Mouse (Mus musculus): ENCODE measurements around the gene Abcc5.

Abcc5 gene

DNA sequence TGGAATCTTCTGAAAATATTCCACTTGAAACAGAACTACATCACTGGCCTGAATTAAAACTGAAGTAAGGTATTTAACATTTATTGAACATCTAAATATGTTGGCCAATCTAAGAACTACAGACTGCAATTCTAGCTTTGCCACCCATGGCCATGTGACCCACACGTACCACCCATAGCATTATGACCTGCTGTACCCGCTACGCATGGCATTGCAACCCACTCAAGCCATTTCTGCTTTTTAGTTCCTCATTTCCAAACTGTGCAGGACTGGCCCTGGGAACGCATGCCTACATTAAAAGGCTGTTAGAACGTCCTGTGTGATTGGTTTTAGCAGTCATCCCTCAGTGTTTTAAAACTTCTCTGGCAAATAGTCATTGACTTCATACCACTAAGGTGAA is 68.4 kb downstream of the Abcc5 start:
- DNase-seq (ENCODE audit: low read depth): no peak

DNA sequence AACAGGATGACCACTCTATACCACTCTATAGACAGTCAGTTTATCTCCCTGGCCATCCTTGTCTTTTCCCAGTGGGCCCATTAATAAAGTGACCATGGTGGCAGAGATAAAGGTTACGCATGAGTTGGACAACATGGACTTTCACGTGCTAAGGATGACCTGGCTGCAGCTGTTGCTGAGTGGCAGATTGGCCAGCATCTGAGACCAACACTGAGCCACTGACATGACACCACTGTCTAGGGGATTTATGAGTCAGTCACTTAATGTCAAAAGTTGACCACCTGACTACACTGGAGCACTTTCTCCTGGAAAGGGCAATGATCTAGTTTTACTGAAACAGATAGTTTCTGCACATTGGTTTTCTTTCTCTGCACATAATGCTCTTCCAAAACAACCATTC is 71.4 kb downstream of the Abcc5 start:
- DNase-seq (ENCODE audit: low read depth): no peak

GRCm38 (mm10) chr16:20354011-20354410 is 72.2 kb downstream of the Abcc5 start:
- DNase-seq (ENCODE audit: low read depth): no peak

DNA sequence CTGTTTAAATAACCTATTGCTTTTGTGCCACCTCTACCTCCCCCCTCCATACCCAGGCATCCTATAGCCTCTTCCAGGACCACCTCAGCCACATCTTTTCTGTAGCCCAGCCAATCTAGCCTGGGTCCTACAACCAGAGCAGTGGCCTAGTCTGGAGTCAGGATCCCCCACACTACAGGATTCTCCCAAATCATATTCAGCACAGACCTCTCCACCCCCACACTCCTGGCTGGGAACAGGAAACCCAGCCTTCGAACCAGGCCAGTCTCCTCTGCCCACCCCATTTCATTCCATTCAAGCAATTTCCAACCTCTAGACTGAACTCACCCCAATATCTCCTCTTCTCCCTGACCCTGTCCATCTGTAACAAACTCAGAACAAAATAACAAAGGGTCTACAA is 80.7 kb downstream of the Abcc5 start:
- DNase-seq (ENCODE audit: low read depth): no peak

DNA sequence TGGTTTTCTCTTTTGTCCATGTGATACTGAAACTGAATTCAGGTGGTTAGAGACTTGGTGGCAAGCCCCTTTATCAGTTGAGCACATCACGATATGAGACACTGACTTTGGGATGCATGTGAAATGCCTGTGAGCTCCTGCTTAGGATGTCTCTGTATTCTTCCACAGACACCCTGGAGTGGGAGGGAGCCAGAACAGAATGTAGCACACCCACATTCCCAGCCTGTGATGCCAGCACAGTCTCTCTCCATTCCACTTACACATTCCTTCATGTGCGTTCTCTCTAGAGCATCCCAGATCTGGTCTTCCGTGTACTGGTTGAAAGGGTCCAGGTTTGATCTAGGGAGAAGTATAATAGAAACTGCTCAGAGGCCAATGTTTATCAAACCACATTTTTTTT is 87.6 kb downstream of the Abcc5 start:
- DNase-seq (ENCODE audit: low read depth): no peak

DNA sequence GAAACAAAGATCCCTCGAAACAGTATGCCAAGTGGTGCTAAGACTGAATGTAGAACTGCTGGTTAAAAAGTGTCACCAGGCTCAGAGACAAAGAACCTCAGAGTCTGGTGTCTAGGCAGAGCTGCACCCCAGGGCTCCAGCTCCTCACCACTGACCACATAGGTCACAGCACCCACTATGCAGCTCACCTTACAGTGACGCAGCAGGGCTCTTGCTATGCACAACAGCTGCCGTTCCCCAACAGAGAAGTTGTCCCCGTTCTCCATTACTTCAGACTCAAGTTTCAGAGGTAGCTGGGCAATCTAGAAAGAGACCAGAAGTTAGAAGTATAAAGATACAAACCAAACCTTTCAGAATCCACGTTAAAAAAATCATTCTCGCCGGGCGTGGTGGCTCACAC is 91.3 kb downstream of the Abcc5 start:
- no peak for DNase-seq (ENCODE audit: low read depth)

DNA sequence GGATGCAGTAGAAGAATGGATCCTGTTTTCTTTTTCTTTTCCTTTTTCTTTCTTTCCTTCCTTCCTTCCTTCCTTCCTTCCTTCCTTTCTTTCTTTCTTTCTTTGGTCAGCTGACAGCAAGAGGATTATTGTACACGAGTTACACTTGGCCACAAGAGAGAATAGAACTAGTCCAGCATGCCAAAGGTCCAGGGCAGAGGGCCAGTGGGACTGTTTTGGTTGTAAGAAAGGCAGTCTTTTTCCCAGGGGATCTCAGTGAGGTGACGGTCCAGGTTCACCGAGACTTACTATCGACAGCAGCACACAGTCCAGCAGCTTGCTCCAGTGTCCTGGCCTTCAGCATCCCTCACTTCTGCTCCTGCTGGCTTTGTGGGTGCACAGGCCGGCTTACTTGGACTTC is 97.9 kb downstream of the Abcc5 start:
- no peak for DNase-seq (ENCODE audit: low read depth)

- no peak for DNase-seq (ENCODE audit: low read depth)
Measured at GRCm38 (mm10) chr16:20325286-20325685, 100.9 kb downstream of the Abcc5 start, which contains the start of gene Cyp2ab1. Cyp2ab1 (minus strand) TSS chr16:20325404.

DNA sequence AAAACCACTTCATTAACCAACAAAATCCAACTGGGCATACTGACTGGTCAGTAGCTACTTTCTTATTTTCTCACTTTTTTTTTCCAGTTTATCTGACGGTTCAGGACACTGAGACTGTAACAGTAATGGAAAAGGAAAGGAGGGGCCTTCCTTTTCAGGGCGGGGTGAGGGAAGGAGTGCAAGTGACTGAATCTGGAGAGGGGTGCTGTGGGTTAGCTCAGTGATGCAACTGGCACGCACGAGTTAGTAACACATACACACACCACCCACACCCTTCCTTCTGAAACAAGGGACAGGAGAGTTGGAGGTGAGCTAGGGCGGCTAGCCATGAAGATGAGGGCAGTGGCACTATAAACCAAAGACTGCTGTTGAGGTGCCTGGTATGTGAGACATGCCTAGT is 102.3 kb downstream of the Abcc5 start:
- DNase-seq (ENCODE audit: low read depth): no peak

- DNase-seq (ENCODE audit: low read depth): peak; percentile 6
Measured at GRCm38 (mm10) chr16:20322274-20322673, 103.9 kb downstream of the Abcc5 start.

- DNase-seq (ENCODE audit: low read depth): no peak
Measured at GRCm38 (mm10) chr16:20316770-20317169, 109.4 kb downstream of the Abcc5 start.

DNA sequence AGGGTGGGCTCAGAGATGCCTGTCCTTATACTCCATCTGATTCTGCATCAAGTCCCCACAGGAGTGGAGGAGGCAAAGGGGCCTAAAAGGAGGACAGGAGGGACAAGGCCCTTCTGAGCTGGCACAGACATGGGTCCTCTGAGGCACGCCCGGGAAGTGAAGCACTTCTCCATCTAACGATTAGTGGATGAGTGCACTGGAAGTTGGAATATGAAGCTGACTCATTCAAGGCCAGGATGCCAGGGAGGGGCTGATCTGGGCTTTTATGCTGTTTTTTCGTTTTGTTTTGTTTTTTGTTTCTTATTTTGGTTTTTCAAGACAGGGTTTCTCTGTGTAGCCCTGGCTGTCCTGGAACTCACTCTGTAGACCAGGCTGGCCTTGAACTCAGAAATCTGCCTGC is 110.9 kb downstream of the Abcc5 start:
- DNase-seq (ENCODE audit: low read depth): no peak

- DNase-seq (ENCODE audit: low read depth): no peak
Measured at GRCm38 (mm10) chr16:20312272-20312671, 113.9 kb downstream of the Abcc5 start.

GRCm38 (mm10) chr16:20301770-20302649 is 124.2 kb downstream of the Abcc5 start, which contains the start of gene Parl:
Parl (minus strand) TSS chr16:20302387.
- DNase-seq (ENCODE audit: low read depth): peak; percentile 97

GRCm38 (mm10) chr16:20300076-20300475 is 126.1 kb downstream of the Abcc5 start:
- DNase-seq (ENCODE audit: low read depth): no peak

Measured in induced T-regulatory cell, adult 2 months (primary cell).